Mouse (Mus musculus) cerebellum, adult 2 months (tissue): ENCODE data around the gene Ubl4b. TPM values are rescaled to one million over a fixed set of nuclear protein-coding genes. Genes with fewer than 3 reads are reported as not detected.

ENCODE experiments used
- DNase-seq, 2 experiments: peaks; one replicate each; pipeline ENCODE4 v3.0.0; 2021
- H3K27ac ChIP-seq: fragments of 200-500 bp; 2 replicates; pipeline ENCODE4 v1.5.1; 2012; ENCODE audit warnings: low read length, control low read depth, inconsistent platforms; ENCODE audit not compliant: insufficient read depth
- H3K27me3 ChIP-seq: fragments of 200-500 bp; 2 replicates; pipeline ENCODE4 v1.6.1; 2012; ENCODE audit warnings: inconsistent platforms, mild to moderate bottlenecking, low read length, moderate library complexity; ENCODE audit not compliant: control insufficient read depth, insufficient read depth
- H3K4me1 ChIP-seq: fragments of 200-500 bp; 2 replicates; pipeline ENCODE4 v1.6.1; 2011; ENCODE audit warnings: low read length; ENCODE audit not compliant: control insufficient read depth, insufficient read depth
- H3K4me3 ChIP-seq: fragments of 200-500 bp; replicated peaks from 2 replicates; pipeline ENCODE3; 2011; ENCODE audit warnings: mild to moderate bottlenecking, low read depth, low read length, control low read depth; ENCODE audit not compliant: insufficient read depth
- CTCF ChIP-seq: fragments of 200-500 bp; IDR thresholded peaks from 2 replicates; pipeline ENCODE4 v1.5.1; 2011; ENCODE audit warnings: low read depth, mild to moderate bottlenecking, control low read depth, low read length, moderate library complexity, borderline replicate concordance; ENCODE audit not compliant: insufficient read depth
- POLR2A ChIP-seq: fragments of 200-500 bp; IDR thresholded peaks from 2 replicates; pipeline ENCODE4 v1.6.1; 2011; ENCODE audit warnings: low read length, control low read depth, borderline replicate concordance; ENCODE audit not compliant: insufficient read depth
- WGBS: fragments of 180-500 bp; shearing (Covaris S2); methylation state at CpG from one replicate; pipeline ENCODE4 v1.1.7; 2018; 5-methylcytosine and 5-hydroxymethylcytosine counted together
- polyA plus RNA-seq: library from polyadenylated mRNA; depleted of rRNA; stranded (reverse); fragments of >200 nt; gene quantifications from 2 replicates; pipeline ENCODE4 v1.2.3, GENCODE M21; 2012

Gene Ubl4b
- polyA plus RNA-seq, 1 experiment, result not detected

GRCm38 (mm10) chr3:107594662-107595263 lies 39.9 kb upstream of the Ubl4b start, which contains the start of gene Alx3:
Alx3 (plus strand) TSS chr3:107595031.
- H3K27ac ChIP-seq, result no peak within 1 kb of the TSS
- H3K27me3 ChIP-seq, result peaks cover 21% of the 10 kb centered on the region; the same call in 1 of the 2 replicates
- H3K4me1 ChIP-seq, result no peaks in the 10 kb centered on the region; the same call in 1 of the 2 replicates
- whole genome bisulfite sequencing, result 7% methylated on average over 32 of the region's 46 CpGs
- no peak for TF ChIP-seq POLR2A
- TF ChIP-seq CTCF, result no peak
- H3K4me3 ChIP-seq, result no peak within 1 kb of the TSS
- DNase-seq, result no peak

GRCm38 (mm10) chr3:107593632-107594031 lies 38.8 kb upstream of the Ubl4b start:
- Histone ChIP-seq H3K27ac (no peak overlapping the region), H3K27me3 (peaks cover 21% of the 10 kb centered on the region; the same call in 1 of the 2 replicates), H3K4me3 (no peak overlapping the region), H3K4me1 (no peaks in the 10 kb centered on the region; the same call in 1 of the 2 replicates)
- TF ChIP-seq CTCF (no peak), POLR2A (no peak)
- no peak for DNase-seq
- 99% methylated on average over 2 of the region's 2 CpGs for WGBS

GRCm38 (mm10) chr3:107591612-107592011 lies 36.7 kb upstream of the Ubl4b start:
- Histone ChIP-seq H3K27ac (no peak overlapping the region), H3K4me1 (no peaks in the 10 kb centered on the region; the same call in 1 of the 2 replicates), H3K27me3 (peaks cover 12% of the 10 kb centered on the region; the same call in 1 of the 2 replicates), H3K4me3 (no peak overlapping the region)
- DNase-seq, result no peak
- TF ChIP-seq CTCF, result no peak
- no peak for TF ChIP-seq POLR2A
- WGBS, result 88% methylated on average over 1 of the region's 1 CpGs

- DNase-seq, result no peak
- Histone ChIP-seq H3K27me3 (peaks cover 4% of the 10 kb centered on the region), H3K27ac (no peak overlapping the region), H3K4me1 (no peaks in the 10 kb centered on the region), H3K4me3 (no peak overlapping the region)
- WGBS, result 68% methylated on average over 6 of the region's 6 CpGs
- TF ChIP-seq POLR2A (no peak), CTCF (no peak)
These were observed 31.6 kb upstream of the Ubl4b start for GRCm38 (mm10) chr3:107586504-107586903.

GRCm38 (mm10) chr3:107583893-107584292 lies 29.0 kb upstream of the Ubl4b start:
- no peak for TF ChIP-seq CTCF
- TF ChIP-seq POLR2A, result no peak
- WGBS, result 56% methylated on average over 1 of the region's 1 CpGs
- H3K4me1 ChIP-seq, result no peaks in the 10 kb centered on the region
- peaks cover 8% of the 10 kb centered on the region for H3K27me3 ChIP-seq
- DNase-seq, result no peak
- no peak overlapping the region for H3K4me3 ChIP-seq
- no peak overlapping the region for H3K27ac ChIP-seq

DNA sequence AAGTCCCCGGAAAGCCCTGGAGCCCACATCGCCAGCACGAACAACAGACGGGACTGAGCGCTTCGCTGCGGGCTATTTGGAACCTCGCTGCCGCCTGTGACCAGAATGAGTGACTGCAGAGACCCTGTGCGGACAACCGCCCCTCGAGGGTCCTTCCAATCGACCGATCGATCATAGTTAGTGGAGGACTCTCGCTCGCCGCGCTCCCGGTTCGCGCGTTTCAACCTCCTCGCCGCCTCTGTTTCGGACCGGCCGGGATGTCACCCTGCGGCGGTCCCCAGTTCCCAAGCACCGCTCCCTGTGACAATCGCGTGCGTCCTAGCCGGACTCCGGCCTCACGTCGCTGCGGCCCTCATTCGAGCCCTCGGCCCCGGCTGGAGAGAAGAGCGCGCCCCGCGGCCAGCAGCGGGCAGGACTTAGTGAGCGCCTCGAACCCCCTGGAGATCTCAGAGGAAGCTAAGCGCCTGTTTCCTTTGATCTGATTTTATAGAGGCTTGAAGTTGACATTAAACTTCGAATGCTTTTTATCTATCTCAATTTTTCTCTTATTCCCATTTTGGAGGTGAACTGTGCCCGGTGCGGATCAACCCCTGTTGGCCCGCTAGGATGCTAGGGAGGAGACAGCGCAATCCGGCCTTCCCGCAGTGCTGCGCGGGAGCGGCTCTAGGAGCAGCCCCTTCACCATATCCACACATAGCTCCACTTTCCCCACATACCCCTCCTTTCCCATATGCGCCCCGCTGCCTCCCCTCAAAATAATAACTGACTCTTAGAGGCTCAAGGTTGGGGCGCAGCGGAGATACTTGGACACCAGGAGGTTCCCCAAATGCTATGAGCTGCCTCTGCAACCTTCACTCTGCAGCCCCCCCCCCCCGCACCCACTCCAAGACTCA lies 28.2 kb upstream of the Ubl4b start:
- Histone ChIP-seq H3K4me3 (peak overlapping the region; percentile 21), H3K27me3 (peaks cover 8% of the 10 kb centered on the region), H3K4me1 (no peaks in the 10 kb centered on the region), H3K27ac (no peak overlapping the region)
- WGBS, result 4% methylated on average over 65 of the region's 65 CpGs
- DNase-seq, result peak in 1 of 2 experiments; percentile 37
- TF ChIP-seq POLR2A (no peak), CTCF (no peak)

DNA sequence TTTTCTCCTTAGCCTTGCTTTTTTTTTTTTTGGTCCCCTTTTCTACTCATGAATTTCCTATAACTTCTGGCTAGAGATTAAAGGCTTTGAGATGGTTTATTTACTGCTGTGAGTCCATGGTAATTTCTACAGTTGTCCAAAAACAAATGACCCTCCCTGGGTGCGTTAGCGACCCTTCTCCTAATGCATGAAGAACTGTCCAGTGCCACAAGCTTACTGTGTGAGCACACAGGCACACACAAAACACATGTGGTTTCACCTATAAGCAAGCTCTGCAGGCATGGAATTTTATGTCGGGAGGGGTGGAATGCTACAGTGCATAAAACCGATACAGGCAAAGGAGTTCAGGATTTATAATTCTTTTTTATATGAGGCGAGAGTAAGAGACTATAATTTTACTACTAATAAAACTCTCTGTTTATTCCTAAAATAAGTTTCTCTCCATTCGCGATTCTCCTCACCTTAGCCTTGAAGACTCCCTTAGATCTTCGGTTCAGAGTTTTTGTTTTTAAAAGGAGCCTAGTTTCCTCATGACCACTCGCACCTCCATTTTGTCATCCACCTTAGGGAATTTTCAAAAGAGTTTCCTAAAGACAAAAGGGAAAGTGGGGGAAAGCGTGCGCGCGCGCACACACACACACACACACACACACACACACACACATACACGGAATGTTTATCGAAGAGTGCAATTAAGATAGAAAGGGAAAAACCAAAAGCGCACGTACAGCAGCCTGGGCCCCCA lies 27.4 kb upstream of the Ubl4b start:
- Histone ChIP-seq H3K27me3 (peaks cover 8% of the 10 kb centered on the region), H3K27ac (no peak overlapping the region), H3K4me3 (no peak overlapping the region), H3K4me1 (no peaks in the 10 kb centered on the region)
- DNase-seq, result no peak
- 7% methylated on average over 18 of the region's 18 CpGs for WGBS
- TF ChIP-seq POLR2A (no peak), CTCF (no peak)
